Mouse (Mus musculus) embryonic fibroblast, embryonic 13.5 days (primary cell): ENCODE data around the gene 1700023F06Rik.

Experiments
- CTCF ChIP-seq: IDR thresholded peaks from 2 replicates; pipeline ENCODE4 v1.5.1; 2011; ENCODE audit warnings: mild to moderate bottlenecking, control low read depth, low read length, moderate library complexity, borderline replicate concordance; ENCODE audit not compliant: insufficient read depth
- POLR2A ChIP-seq: IDR thresholded peaks from 2 replicates; pipeline ENCODE4 v1.6.1; 2011; ENCODE audit warnings: low read depth, mild to moderate bottlenecking, control low read depth, low read length, moderate library complexity

GRCm38 (mm10) chr11:103171286-103171620 is 37.1 kb downstream of the 1700023F06Rik start:
- TF ChIP-seq CTCF (no peak), POLR2A (no peak)
